Mouse (Mus musculus): Measurements from ENCODE around the gene Vmn1r209. TPM values are rescaled to one million over a fixed set of nuclear protein-coding genes. Genes with fewer than 3 reads are reported as not detected.
"Not testable (repeated sequence)": the region's sequence is repeated elsewhere in the genome, so short reads cannot be mapped to it uniquely, and the experiment has no call there.

Gene Vmn1r209
- not detected in 2 replicates for polyA plus RNA-seq (2016; fragmentation: Nextera tagmentation; extraction: Ambion mirVana)

DNA sequence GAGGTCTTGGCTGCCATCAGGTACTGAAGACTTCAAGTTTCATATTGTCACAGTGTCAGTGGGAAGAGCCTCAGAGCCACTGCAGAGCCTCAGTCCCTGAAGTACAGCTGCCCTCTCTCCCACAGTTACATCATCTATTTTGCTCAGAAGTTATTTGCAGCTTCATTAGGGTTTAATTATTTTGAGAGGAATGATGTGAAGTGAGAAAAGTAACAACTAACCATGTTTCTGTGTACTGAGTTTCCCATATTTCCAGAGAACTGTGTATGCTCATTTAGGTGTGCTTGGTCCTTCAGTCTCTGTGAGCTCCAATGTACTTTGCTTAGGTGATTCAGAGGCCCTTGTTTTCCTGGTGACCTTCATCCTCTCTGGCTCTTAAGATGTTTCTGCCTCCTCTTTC, at the start of gene Vmn1r209:
Gene Vmn1r209, minus strand, starts transcription at position 101 of the 400 bp plus-strand sequence.
- not testable (repeated sequence) for H3K36me3 ChIP-seq; H3K4me3 ChIP-seq; H3K27ac ChIP-seq; H3K27me3 ChIP-seq (ENCODE audit: low read depth, poor library complexity, severe bottlenecking); DNase-seq (ENCODE audit: low spot score); H3K9me3 ChIP-seq (replicated peaks); H3K4me1 ChIP-seq

- DNase-seq (ENCODE audit: low spot score): no peak
- no peaks in the 10 kb centered on the region for H3K4me1 ChIP-seq
- H3K27me3 ChIP-seq (ENCODE audit: low read depth, poor library complexity, severe bottlenecking): no peaks in the 10 kb centered on the region
- no peaks in the 10 kb centered on the region for H3K36me3 ChIP-seq
- no peak within 1 kb of the TSS for H3K27ac ChIP-seq
- no peak within 1 kb of the TSS for H3K4me3 ChIP-seq
- H3K9me3 ChIP-seq (replicated peaks): no peaks in the 10 kb centered on the region
- 79% methylated on average over 1 of the region's 1 CpGs for WGBS
Measured at GRCm38 (mm10) chr13:22857461-22857860, 48.0 kb upstream of the Vmn1r209 start, which contains the start of gene Vmn1r211. Gene Vmn1r211 (minus strand): TSS chr13:22857561.

DNA sequence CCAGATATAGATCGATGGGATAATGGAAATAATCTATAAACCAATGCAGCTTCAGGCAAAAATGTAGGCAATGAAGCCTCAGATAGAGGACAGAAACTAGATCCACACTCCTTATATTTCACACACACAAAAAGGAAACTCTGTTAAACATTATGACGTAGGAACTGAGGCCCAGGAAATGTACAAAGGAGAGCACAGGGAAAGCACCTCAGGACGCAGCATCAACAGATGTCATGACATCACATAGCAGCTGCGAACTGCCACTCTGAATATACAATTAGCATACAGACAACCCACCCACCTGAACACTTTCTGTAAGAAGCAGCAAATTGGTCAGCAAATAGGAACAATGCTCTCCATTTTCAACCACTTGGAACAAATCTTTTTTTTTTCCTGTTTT, 45.3 kb upstream of the Vmn1r209 start:
- Histone ChIP-seq H3K27ac (no peak overlapping the region), H3K27me3 (ENCODE audit: low read depth, poor library complexity, severe bottlenecking) (no peaks in the 10 kb centered on the region), H3K36me3 (no peaks in the 10 kb centered on the region), H3K9me3 (replicated peaks) (no peaks in the 10 kb centered on the region), H3K4me1 (no peaks in the 10 kb centered on the region), H3K4me3 (no peak overlapping the region)
- 78% methylated on average over 4 of the region's 4 CpGs for WGBS
- no peak for DNase-seq (ENCODE audit: low spot score)

DNA sequence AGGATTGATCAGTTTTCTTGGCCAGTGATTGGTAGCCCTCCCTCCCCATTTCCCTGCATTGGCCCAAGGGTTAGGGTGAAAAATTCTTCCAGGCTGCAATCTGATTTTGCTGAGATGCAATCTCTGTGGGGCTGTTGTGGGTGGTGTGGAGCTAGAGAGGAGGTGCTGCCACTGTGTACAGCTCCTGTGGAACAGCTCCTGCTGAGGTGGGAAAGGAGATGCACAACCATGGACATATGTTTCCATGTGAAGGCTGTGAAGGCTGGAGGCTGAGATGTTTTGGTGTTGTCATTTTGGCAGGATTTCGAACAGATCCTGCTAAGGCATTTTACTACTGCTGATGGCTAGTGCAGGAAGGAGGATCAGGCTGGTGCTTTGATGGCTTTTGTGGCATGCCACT, 37.3 kb upstream of the Vmn1r209 start:
- Histone ChIP-seq H3K36me3 (no peaks in the 10 kb centered on the region), H3K27ac (no peak overlapping the region), H3K27me3 (ENCODE audit: low read depth, poor library complexity, severe bottlenecking) (no peaks in the 10 kb centered on the region), H3K9me3 (replicated peaks) (no peaks in the 10 kb centered on the region), H3K4me3 (no peak overlapping the region), H3K4me1 (no peaks in the 10 kb centered on the region)
- 81% methylated on average over 1 of the region's 1 CpGs for WGBS
- no peak for DNase-seq (ENCODE audit: low spot score)

DNA sequence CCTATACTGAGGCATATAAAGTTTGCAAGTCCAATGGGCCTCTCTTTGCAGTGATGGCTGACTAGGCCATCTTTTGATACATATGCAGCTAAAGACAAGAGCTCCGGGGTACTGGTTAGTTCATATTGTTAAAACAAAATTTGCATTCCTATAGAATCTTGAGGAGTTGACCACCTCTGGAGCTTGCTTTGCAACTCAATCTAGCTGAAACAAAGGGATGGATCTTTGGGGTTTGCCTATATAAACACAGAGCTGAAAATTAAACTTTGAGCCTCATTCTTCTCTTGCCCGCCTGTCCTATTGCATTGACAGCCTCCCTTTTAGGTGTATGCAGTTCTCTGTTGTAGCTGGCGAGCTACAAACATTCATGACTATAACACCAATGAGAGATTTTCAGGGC, 34.8 kb upstream of the Vmn1r209 start:
- H3K27me3 ChIP-seq (ENCODE audit: low read depth, poor library complexity, severe bottlenecking); H3K4me1 ChIP-seq; H3K27ac ChIP-seq; H3K36me3 ChIP-seq; H3K4me3 ChIP-seq; DNase-seq (ENCODE audit: low spot score); H3K9me3 ChIP-seq (replicated peaks): not testable (repeated sequence)
- WGBS: 76% methylated on average over 3 of the region's 3 CpGs

DNA sequence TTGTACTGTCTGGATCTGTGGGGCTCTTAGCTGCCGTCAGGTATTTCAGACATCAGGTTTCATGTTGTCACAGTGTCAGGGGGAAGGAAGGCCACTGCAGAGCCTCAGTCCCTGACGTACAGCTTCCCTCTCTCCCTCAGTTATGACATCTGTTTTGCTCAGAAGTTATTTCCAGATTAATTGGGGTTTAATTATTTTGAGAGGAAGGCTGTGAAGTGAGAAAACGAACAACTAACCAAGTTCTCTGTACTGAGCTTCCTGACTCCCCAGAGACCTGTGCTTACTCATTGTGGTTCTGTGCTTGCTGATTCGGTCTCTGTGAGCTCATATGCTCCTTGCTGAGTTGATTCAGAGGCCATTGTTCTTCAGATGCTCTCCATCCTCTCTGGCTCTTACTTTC, 21.8 kb upstream of the Vmn1r209 start, which contains the start of gene Vmn1r210:
Gene Vmn1r210, minus strand, starts transcription at position 101 of the 400 bp plus-strand sequence.
- Histone ChIP-seq H3K27me3 (ENCODE audit: low read depth, poor library complexity, severe bottlenecking) (no peaks in the 10 kb centered on the region), H3K4me3 (no peak within 1 kb of the TSS), H3K4me1 (0 out of 2 replicates have a peak, but pooled peaks cover 3% of the 10 kb centered on the region), H3K27ac (no peak within 1 kb of the TSS), H3K9me3 (replicated peaks) (no peaks in the 10 kb centered on the region), H3K36me3 (no peaks in the 10 kb centered on the region)
- DNase-seq (ENCODE audit: low spot score): no peak
- WGBS: 67% methylated on average over 4 of the region's 4 CpGs

DNA sequence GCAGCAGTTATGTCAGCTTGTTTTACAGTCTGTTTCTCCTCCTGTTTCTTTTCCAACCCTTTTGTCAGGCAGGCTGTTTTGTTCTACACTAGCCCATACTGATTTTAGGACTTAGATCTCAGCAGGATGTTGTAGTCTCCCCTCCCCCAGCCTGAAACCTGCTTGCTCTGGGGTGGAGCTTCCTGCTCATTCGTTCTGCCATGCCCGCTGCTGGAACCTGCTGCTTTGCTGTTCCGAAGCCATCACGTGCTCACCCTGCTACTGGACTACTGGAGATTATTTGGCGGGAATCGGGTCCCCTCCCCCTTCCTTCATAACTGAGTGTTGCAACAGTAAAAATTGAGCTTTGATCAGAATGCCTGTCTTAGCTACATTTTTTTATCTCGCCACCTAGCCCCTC, 19.9 kb upstream of the Vmn1r209 start:
- DNase-seq (ENCODE audit: low spot score); H3K27me3 ChIP-seq (ENCODE audit: low read depth, poor library complexity, severe bottlenecking); H3K4me1 ChIP-seq; H3K9me3 ChIP-seq (replicated peaks); H3K4me3 ChIP-seq; H3K36me3 ChIP-seq; H3K27ac ChIP-seq: not testable (repeated sequence)
- WGBS: 39% methylated on average over 7 of the region's 7 CpGs

DNA sequence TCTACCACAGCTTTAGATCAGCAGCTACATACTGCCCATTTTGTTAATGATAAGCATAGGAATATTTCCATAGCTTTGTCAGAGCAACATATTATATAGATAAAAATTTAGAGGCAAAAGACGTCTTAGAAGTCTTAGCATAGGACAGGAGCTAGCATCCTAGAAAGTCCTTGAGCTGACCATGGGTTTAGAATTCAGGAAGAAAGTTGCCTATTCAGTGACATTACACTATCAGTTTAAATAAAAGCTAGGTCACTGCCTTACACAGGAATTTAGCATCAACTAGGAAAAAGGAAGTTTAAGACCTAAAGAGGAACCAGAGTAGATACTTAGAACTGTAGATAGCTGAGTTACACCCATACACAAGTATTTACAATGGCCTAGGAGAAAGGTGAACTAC, 12.1 kb upstream of the Vmn1r209 start:
- WGBS: 90% methylated on average over 1 of the region's 1 CpGs
- not testable (repeated sequence) for H3K27ac ChIP-seq

DNA sequence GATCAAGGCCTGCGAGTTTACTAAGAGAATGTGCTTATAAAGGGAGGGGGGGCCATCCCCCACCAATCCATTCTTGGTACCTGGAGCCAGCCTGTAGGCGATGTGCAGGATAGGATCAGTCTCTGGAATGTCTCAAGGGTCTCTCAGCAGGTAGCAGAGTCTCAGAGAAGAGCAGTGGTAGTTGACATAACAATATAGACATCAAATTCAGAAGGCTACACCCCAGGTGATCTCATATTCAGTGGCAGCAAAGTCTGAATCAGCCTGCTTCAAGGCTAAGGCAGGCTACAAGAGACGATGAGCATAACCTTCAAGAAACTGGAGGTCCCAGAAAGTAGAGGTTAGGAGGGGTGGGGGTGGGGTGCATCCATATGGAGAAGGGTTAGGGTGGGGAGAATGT, 21.4 kb downstream of the Vmn1r209 start:
- 86% methylated on average over 3 of the region's 3 CpGs for WGBS
- not testable (repeated sequence) for H3K27ac ChIP-seq; H3K36me3 ChIP-seq; H3K9me3 ChIP-seq (replicated peaks); H3K4me1 ChIP-seq; DNase-seq (ENCODE audit: low spot score); H3K4me3 ChIP-seq; H3K27me3 ChIP-seq (ENCODE audit: low read depth, poor library complexity, severe bottlenecking)

More for the DNA sequence above, 12.1 kb upstream of the Vmn1r209 start:
- H3K36me3 ChIP-seq; H3K27me3 ChIP-seq (ENCODE audit: low read depth, poor library complexity, severe bottlenecking); H3K9me3 ChIP-seq (replicated peaks); H3K4me1 ChIP-seq; DNase-seq (ENCODE audit: low spot score); H3K4me3 ChIP-seq: not testable (repeated sequence)

DNA sequence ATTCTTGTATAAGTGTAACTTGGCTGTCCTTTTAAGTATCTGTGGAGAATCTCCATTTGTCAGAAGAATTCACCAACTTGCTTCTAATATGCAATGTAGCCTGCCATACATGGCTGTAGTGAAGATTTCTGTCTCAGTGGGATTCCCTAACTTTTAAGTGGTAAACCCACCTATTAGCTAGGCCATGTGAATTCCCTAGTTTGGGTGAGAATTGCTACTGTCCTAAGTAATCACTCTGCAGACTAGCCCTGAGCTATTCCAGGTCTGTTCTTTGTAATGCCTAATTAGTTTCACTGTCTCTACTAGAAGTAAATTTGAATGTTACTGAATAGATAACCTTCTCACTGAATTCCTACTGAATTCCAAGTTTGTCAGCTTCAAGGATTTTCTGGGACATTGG, 25.3 kb downstream of the Vmn1r209 start:
- H3K4me3 ChIP-seq; H3K27ac ChIP-seq; H3K36me3 ChIP-seq; H3K4me1 ChIP-seq; H3K27me3 ChIP-seq (ENCODE audit: low read depth, poor library complexity, severe bottlenecking); H3K9me3 ChIP-seq (replicated peaks); DNase-seq (ENCODE audit: low spot score): not testable (repeated sequence)

DNA sequence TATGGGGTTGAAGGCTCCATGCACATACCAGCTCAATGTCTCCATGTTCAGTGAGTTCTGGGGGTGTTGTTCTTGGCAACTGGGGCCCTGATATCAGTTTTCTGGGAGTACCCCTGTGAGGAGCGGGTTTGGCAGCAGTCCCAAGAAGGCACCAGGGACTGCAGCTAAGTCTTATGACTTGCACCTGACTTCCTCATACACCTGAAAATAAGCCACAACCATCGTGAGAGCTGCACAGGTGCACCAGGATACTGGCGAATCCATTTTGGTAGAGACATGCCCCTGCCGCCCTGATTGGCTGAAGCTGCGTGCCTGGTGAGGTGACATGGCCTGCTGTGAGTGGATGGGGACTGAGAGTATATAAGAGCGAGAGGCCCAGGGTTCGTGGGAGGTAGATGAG, 32.2 kb downstream of the Vmn1r209 start, which contains the start of gene Vmn1r208:
Gene Vmn1r208, minus strand, starts transcription at position 101 of the 400 bp plus-strand sequence.
- WGBS: no CpG with 5 or more reads among the region's 7 CpGs
- H3K9me3 ChIP-seq (replicated peaks); H3K4me1 ChIP-seq; DNase-seq (ENCODE audit: low spot score); H3K27me3 ChIP-seq (ENCODE audit: low read depth, poor library complexity, severe bottlenecking); H3K36me3 ChIP-seq; H3K4me3 ChIP-seq; H3K27ac ChIP-seq: not testable (repeated sequence)

- H3K27me3 ChIP-seq (ENCODE audit: low read depth, poor library complexity, severe bottlenecking); H3K9me3 ChIP-seq (replicated peaks); H3K36me3 ChIP-seq; H3K4me1 ChIP-seq; H3K4me3 ChIP-seq; DNase-seq (ENCODE audit: low spot score); H3K27ac ChIP-seq: not testable (repeated sequence)
- 93% methylated on average over 2 of the region's 2 CpGs for WGBS
Measured at GRCm38 (mm10) chr13:22771592-22771991, 37.9 kb downstream of the Vmn1r209 start.

Data from limb, embryonic 10.5 days (tissue).